Mouse (Mus musculus) heart, postnatal 0 days (tissue): ENCODE results near the gene Rassf5.

Source experiments
- CTCF ChIP-seq: IDR thresholded peaks from 2 replicates; pipeline ENCODE4 v1.5.1; 2016; ENCODE audit warnings: antibody characterized with exemption, control low read depth, low read depth
- EP300 ChIP-seq: IDR thresholded peaks from 2 replicates; pipeline ENCODE4 v1.6.1; 2016; ENCODE audit warnings: antibody characterized with exemption, low read depth

- TF ChIP-seq EP300: no peak
- TF ChIP-seq CTCF: no peak
Observed at GRCm38 (mm10) chr1:131284167-131284566, 39.1 kb upstream of the Rassf5 start.
